Mouse (Mus musculus): ENCODE measurements at regions not wholly inside any gene's neighbourhood (a gene's known extent, or its start where the extent isn't known, plus 50 kb on each side); places are given as distances from the start of the nearest gene placed in this dataset.
A peak's percentile ranks its signal among the peaks of the same experiment; 100 is the strongest.

GRCm38 (mm10) chr1:155041592-155041991, 57.8 kb downstream of the Ier5 start:
- peak; percentile 81 for DNase-seq (ENCODE audit: inconsistent ontology term)

DNA sequence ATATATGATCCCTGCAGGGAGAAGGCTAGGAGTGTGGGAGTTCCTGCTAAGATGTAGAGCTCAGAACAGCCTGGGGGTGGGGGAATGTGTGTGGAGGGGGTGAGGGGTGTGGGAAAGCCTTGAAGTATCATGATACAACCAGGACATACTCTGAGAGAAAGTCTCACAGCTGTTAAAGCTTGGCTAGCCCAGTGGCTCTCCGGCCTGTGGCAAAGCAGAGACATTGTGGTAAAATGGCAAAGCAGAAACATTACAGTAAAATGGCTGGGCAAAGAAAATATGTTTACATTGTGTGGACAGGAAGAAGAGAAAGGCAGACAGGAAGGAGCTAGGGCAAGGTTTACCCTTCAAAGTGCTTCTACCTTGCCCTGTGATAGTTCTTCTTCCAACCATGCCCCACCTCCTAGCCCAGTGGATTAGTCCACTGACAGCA, 58.5 kb downstream of the Ier5 start:
- no peak for DNase-seq (ENCODE audit: inconsistent ontology term)

- DNase-seq (ENCODE audit: inconsistent ontology term) = peak; percentile 63
Measured at GRCm38 (mm10) chr1:155040086-155040726, 59.2 kb downstream of the Ier5 start.

- no peak for DNase-seq (ENCODE audit: inconsistent ontology term)
Measured at GRCm38 (mm10) chr1:155038631-155039625, 60.5 kb downstream of the Ier5 start.

DNA sequence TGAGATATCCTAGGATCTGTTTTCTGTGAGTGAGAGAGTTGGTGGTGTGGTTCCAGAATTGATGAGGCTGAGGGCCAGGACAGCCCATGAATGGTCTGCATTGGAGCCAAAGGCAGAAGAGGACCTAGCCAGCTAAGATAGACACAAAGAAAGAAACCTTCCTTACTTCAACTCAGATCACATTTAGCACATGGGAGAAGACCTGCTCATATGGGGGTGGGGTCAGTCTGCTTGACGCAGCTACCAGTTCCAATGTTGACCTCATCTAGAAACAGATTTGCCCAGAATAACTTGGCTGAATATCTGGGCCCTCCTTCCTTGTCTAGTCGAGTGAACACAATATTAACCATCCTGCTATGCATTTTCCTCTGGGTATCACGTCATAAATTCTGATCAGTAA, 62.0 kb downstream of the Ier5 start:
- DNase-seq (ENCODE audit: inconsistent ontology term) = no peak

GRCm38 (mm10) chr1:155030908-155031307, 68.5 kb downstream of the Ier5 start:
- DNase-seq (ENCODE audit: inconsistent ontology term) = no peak

DNA sequence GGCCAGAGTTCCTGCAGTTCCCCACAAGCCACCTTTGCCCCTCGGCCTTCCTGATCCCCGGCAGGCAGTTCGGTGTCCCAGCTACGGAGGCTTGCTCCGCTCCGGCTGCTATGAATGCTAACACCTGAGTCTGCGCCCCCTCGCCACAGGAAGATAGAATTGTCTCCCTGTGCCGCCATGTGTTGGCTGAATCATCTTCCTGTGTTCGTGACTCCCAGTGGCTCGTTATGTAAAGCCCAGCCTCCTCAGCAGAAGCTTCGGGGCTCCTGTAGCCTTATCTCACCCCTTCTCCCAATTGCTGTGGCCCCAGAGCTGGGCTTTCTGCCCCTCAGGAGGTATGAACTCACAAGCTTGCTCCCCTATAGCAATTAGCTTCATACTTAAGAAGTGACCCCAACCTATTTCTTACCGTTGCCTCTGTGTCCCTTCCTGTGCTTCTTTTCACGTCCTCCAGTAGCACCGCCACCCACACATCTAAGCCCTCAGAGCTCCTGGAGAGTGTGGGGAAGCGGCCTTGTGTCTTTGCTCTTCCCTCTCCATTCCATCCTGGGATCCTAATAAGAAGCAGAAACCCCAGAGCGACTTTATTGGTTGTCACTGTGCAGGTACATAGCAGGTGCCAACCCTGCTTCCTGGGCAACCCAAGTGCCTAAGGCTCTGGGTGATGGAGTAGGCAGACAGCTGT, 70.1 kb downstream of the Ier5 start:
- no peak for DNase-seq (ENCODE audit: inconsistent ontology term)

DNA sequence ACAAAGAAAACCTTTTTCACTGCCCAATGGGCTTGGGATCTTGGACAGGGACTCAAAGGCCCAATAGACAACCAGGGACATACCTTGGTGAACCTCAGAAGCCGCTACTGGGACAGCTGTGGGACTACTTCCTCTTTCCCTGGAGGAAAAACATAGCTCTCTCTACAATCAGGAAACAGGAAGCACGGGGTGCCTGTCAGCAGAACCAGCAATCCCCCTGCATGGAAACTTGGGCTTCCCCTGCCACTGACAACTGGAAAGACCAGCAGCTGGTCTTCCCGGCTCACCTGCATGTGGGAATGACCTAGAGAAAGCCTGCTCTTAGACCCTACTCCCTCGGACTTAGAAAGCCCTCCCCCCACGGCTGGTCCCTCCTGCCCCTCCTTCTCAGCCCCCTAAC, 70.7 kb downstream of the Ier5 start:
- DNase-seq (ENCODE audit: inconsistent ontology term) = no peak

DNA sequence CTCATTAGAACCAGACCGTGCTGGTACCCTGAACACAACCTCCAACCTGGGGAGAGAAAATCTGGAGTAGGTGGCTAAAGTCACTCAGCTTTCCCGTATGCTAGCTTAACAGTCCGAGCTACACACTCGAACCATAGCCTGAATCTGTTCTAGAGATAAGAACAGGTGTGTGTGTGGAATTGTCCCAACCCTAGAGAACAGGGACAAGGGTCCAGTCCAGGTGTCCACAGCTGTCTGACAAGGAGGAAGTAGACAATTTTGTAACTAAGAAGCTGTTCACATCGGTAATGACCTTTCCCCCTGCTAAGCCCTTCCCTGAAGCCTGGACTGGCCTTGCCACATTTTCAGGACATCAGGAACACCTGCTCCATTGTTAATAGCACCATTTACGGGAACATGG, 71.3 kb downstream of the Ier5 start:
- no peak for DNase-seq (ENCODE audit: inconsistent ontology term)

DNA sequence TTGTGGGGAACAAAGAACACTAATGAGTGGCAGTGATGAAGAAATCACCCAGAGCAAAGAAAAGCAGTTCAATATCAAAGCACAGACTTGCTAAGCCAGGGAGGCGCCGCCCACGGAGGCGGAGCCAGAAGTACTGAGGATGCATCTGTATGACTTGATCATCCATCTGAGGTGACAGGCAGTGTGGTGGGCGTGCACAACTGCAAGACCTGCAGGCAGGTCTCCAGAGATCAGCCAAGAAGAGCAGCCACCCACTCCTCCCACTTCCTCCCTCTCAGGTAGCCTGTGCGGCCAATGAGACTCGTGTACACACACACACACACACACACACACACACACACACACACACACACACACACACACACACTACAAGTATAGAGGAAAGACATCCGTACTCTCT, 71.9 kb downstream of the Ier5 start:
- peak; percentile 47 for DNase-seq (ENCODE audit: inconsistent ontology term)

- DNase-seq (ENCODE audit: inconsistent ontology term) = peak; percentile 61
Measured at GRCm38 (mm10) chr1:155025862-155026478, 73.5 kb downstream of the Ier5 start.

- DNase-seq (ENCODE audit: inconsistent ontology term) = no peak
Measured at GRCm38 (mm10) chr1:155023324-155023723, 76.1 kb downstream of the Ier5 start.

DNA sequence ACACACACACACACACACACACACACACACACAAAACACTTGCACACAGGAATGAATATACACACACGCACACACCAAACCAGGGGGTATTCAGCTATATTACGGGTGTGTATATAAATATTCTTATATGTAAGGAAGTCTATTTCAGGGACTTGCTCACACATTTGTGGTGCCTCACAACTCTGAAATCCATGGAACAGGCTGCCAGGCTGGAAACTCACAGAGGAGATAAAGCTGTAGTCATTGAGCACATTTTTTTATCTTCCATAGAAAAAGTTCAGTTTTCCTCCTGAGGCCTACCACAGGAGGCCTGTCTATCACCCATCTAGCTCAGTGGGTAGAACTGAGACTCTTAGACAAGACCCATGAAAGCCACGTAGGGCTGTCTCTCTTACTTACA, 83.8 kb downstream of the Ier5 start:
- DNase-seq (ENCODE audit: inconsistent ontology term) = no peak

GRCm38 (mm10) chr1:155014944-155015343, 84.5 kb downstream of the Ier5 start:
- no peak for DNase-seq (ENCODE audit: inconsistent ontology term)

GRCm38 (mm10) chr1:155013784-155014183, 85.7 kb downstream of the Ier5 start:
- DNase-seq (ENCODE audit: inconsistent ontology term) = peak; percentile 20

- no peak for DNase-seq (ENCODE audit: inconsistent ontology term)
Measured at GRCm38 (mm10) chr1:155013361-155013760, 86.1 kb downstream of the Ier5 start.

- DNase-seq (ENCODE audit: inconsistent ontology term) = peak; percentile 81
Measured at GRCm38 (mm10) chr1:155006539-155007486, 92.6 kb downstream of the Ier5 start.

DNA sequence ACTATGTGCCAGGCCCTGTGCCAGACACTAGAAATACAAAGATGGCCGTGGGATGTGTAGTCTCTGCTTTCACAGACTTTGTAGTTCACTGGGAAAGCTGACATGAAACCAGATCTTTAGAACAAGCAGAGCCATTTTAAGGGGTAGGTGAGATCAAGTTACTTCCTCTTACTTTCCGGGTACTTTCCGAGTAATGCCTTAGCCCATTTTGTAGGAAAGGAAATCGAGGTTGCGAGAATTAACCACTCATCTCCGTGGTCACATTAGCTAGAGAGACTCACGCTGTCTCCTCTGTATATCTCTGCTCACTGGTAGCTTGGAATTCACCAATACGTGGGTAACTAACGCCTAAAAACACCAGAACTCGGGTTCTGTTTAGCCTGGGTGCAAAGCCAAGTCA, 93.3 kb downstream of the Ier5 start:
- DNase-seq (ENCODE audit: inconsistent ontology term) = no peak

DNA sequence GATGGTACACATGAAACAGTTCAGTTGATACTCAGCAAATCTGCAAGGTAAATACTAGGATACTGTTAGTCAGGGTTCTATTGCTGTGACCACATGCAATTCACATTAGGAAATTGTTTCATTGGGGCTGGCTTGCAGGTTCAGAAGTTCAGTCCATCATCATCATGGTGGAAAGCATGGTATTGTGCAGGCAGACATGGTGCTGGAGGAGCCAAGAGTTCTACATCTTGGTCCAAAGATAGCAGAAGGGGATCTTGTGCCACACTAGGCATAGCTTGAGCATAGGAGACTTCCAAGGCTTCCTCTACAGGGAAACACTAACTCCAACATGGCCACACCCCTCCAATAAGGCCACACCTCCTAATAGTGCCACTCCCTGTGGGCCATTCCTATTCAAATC, 99.1 kb downstream of the Ier5 start:
- DNase-seq (ENCODE audit: inconsistent ontology term) = no peak

- no peak for DNase-seq (ENCODE audit: inconsistent ontology term)
Measured at GRCm38 (mm10) chr1:154999501-155000131, 99.8 kb downstream of the Ier5 start.
